Mouse (Mus musculus): Measurements from ENCODE around the gene Nr5a2. TPM values are rescaled to one million over a fixed set of nuclear protein-coding genes. Genes with fewer than 3 reads are reported as not detected.
A peak's percentile ranks its signal among the peaks of the same experiment; 100 is the strongest.

Nr5a2 gene
- polyA plus RNA-seq, 1 experiment from 2014 or later: 0.21 TPM

- peaks cover 55% of the 10 kb centered on the region for H3K27me3 ChIP-seq
- in situ Hi-C loops (cut with MboI; ENCODE audit: low pct_unique_long_range_greater_than_20kb): no loop called here
- DNase-seq (ENCODE audit: low read depth, low spot score) (no peak), ATAC-seq (peak; percentile 27)
- TF ChIP-seq CTCF (IDR thresholded peaks at IDR 0.05): no peak
- ChIA-PET CTCF (interaction anchor here (1.2 kb wide), 1 partner anchor 24 kb away, joined by 3 read pairs; no protein-coding TSS in a partner anchor), POLR2A (no interaction called here)
Observed at GRCm38 (mm10) chr1:136948511-136949275, 11.6 kb downstream of the Nr5a2 start.

- in situ Hi-C loops (cut with MboI; ENCODE audit: low pct_unique_long_range_greater_than_20kb): no loop called here
- ATAC-seq: no peak
- CTCF ChIA-PET: interaction anchor here (1.2 kb wide), 1 partner anchor 25 kb away, joined by 3 read pairs; no protein-coding TSS in a partner anchor
- DNase-seq (ENCODE audit: low read depth, low spot score): no peak
- POLR2A ChIA-PET: no interaction called here
- TF ChIP-seq CTCF (IDR thresholded peaks at IDR 0.05): no peak
- peaks cover 51% of the 10 kb centered on the region for H3K27me3 ChIP-seq
Observed at GRCm38 (mm10) chr1:136948127-136948422, 12.2 kb downstream of the Nr5a2 start.

- ATAC-seq (no peak), DNase-seq (ENCODE audit: low read depth, low spot score) (no peak)
- in situ Hi-C loops (cut with MboI; ENCODE audit: low pct_unique_long_range_greater_than_20kb): no loop called here
- no peak for TF ChIP-seq CTCF (IDR thresholded peaks at IDR 0.05)
- CTCF ChIA-PET: interaction anchor here (1.2 kb wide), 1 partner anchor 25 kb away, joined by 3 read pairs; no protein-coding TSS in a partner anchor
- H3K27me3 ChIP-seq: peaks cover 47% of the 10 kb centered on the region
- POLR2A ChIA-PET: no interaction called here
Observed at GRCm38 (mm10) chr1:136947394-136948126, 12.7 kb downstream of the Nr5a2 start.

- in situ Hi-C loops (cut with MboI; ENCODE audit: low pct_unique_long_range_greater_than_20kb): no loop called here
- TF ChIP-seq CTCF (IDR thresholded peaks at IDR 0.05): no peak
- peaks cover 42% of the 10 kb centered on the region for H3K27me3 ChIP-seq
- DNase-seq (ENCODE audit: low read depth, low spot score) (no peak), ATAC-seq (no peak)
- CTCF ChIA-PET: no interaction called here
- POLR2A ChIA-PET: no interaction called here
Observed at GRCm38 (mm10) chr1:136946806-136947393, 13.3 kb downstream of the Nr5a2 start.

- ChIA-PET POLR2A (no interaction called here), CTCF (no interaction called here)
- H3K27me3 ChIP-seq: peaks cover 42% of the 10 kb centered on the region
- no peak for TF ChIP-seq CTCF (IDR thresholded peaks at IDR 0.05)
- DNase-seq (ENCODE audit: low read depth, low spot score): no peak
- ATAC-seq: no peak
- in situ Hi-C loops (cut with MboI; ENCODE audit: low pct_unique_long_range_greater_than_20kb): no loop called here
Observed at GRCm38 (mm10) chr1:136946404-136946803, 13.8 kb downstream of the Nr5a2 start.

GRCm38 (mm10) chr1:136945876-136946275 is 14.4 kb downstream of the Nr5a2 start:
- DNase-seq (ENCODE audit: low read depth, low spot score) (no peak), ATAC-seq (no peak)
- in situ Hi-C loops (cut with MboI; ENCODE audit: low pct_unique_long_range_greater_than_20kb): no loop called here
- POLR2A ChIA-PET: no interaction called here
- no peak for TF ChIP-seq CTCF (IDR thresholded peaks at IDR 0.05)
- H3K27me3 ChIP-seq: peaks cover 42% of the 10 kb centered on the region
- CTCF ChIA-PET: no interaction called here

- CTCF ChIA-PET: no interaction called here
- in situ Hi-C loops (cut with MboI; ENCODE audit: low pct_unique_long_range_greater_than_20kb): no loop called here
- DNase-seq (ENCODE audit: low read depth, low spot score) (no peak), ATAC-seq (no peak)
- POLR2A ChIA-PET: no interaction called here
- peaks cover 41% of the 10 kb centered on the region for H3K27me3 ChIP-seq
- TF ChIP-seq CTCF (IDR thresholded peaks at IDR 0.05): no peak
Observed at GRCm38 (mm10) chr1:136945426-136945825, 14.8 kb downstream of the Nr5a2 start.

- in situ Hi-C loops (cut with MboI; ENCODE audit: low pct_unique_long_range_greater_than_20kb): no loop called here
- TF ChIP-seq CTCF (IDR thresholded peaks at IDR 0.05): no peak
- ChIA-PET CTCF (no interaction called here), POLR2A (interaction anchor here (0.5 kb wide), 1 partner anchor 18 kb away, joined by 7 read pairs; no protein-coding TSS in a partner anchor)
- DNase-seq (ENCODE audit: low read depth, low spot score) (no peak), ATAC-seq (no peak)
- H3K27me3 ChIP-seq: peaks cover 9% of the 10 kb centered on the region
Observed at GRCm38 (mm10) chr1:136940603-136941002, 19.6 kb downstream of the Nr5a2 start.

- CTCF ChIA-PET: no interaction called here
- TF ChIP-seq CTCF (IDR thresholded peaks at IDR 0.05): no peak
- in situ Hi-C loops (cut with MboI; ENCODE audit: low pct_unique_long_range_greater_than_20kb): no loop called here
- H3K27me3 ChIP-seq: peaks cover 3% of the 10 kb centered on the region
- no peak for ATAC-seq
- POLR2A ChIA-PET: no interaction called here
- no peak for DNase-seq (ENCODE audit: low read depth, low spot score)
Observed at GRCm38 (mm10) chr1:136939220-136939619, 21.0 kb downstream of the Nr5a2 start.

- DNase-seq (ENCODE audit: low read depth, low spot score) (no peak), ATAC-seq (no peak)
- POLR2A ChIA-PET: no interaction called here
- TF ChIP-seq CTCF (IDR thresholded peaks at IDR 0.05): no peak
- in situ Hi-C loops (cut with MboI; ENCODE audit: low pct_unique_long_range_greater_than_20kb): no loop called here
- H3K27me3 ChIP-seq: peaks cover 3% of the 10 kb centered on the region
- CTCF ChIA-PET: no interaction called here
Observed at GRCm38 (mm10) chr1:136935960-136936324, 24.3 kb downstream of the Nr5a2 start.

GRCm38 (mm10) chr1:136935316-136935959 is 24.8 kb downstream of the Nr5a2 start:
- DNase-seq (ENCODE audit: low read depth, low spot score) (no peak), ATAC-seq (no peak)
- in situ Hi-C loops (cut with MboI; ENCODE audit: low pct_unique_long_range_greater_than_20kb): no loop called here
- ChIA-PET CTCF (interaction anchor here (1.1 kb wide), 1 partner anchor 15 kb away, joined by 3 read pairs; no protein-coding TSS in a partner anchor), POLR2A (no interaction called here)
- no peak for TF ChIP-seq CTCF (IDR thresholded peaks at IDR 0.05)
- H3K27me3 ChIP-seq: peaks cover 3% of the 10 kb centered on the region

All from Patski (cell line).